Mouse (Mus musculus) small intestine, adult 2 months (tissue): ENCODE measurements at regions not wholly inside any gene's neighbourhood (a gene's known extent, or its start where the extent isn't known, plus 50 kb on each side); places are given as distances from the start of the nearest gene placed in this dataset.

ENCODE experiments used
- H3K27ac ChIP-seq: fragments of 200-500 bp; 2 replicates; pipeline ENCODE4 v1.5.1; 2012; ENCODE audit warnings: low read depth, low read length, control low read depth, inconsistent platforms; ENCODE audit not compliant: insufficient read depth
- H3K27me3 ChIP-seq: fragments of 200-500 bp; 2 replicates; pipeline ENCODE4 v1.6.1; 2012; ENCODE audit warnings: mild to moderate bottlenecking, moderate library complexity, low read length, inconsistent platforms; ENCODE audit not compliant: control insufficient read depth, insufficient read depth
- H3K36me3 ChIP-seq: fragments of 200-500 bp; 2 replicates; pipeline ENCODE4 v1.6.1; 2012; ENCODE audit warnings: mild to moderate bottlenecking, low read length, control low read depth, inconsistent platforms; ENCODE audit not compliant: control insufficient read depth, insufficient read depth
- H3K4me1 ChIP-seq: fragments of 200-500 bp; 2 replicates; pipeline ENCODE4 v1.6.1; 2012; ENCODE audit warnings: low read length, inconsistent platforms, mixed read lengths; ENCODE audit not compliant: control insufficient read depth, insufficient read depth, insufficient read length
- H3K4me3 ChIP-seq: fragments of 200-500 bp; 2 replicates; pipeline ENCODE4 v1.5.1; 2012; ENCODE audit warnings: low read depth, mild to moderate bottlenecking, control low read depth, inconsistent platforms, low read length, moderate library complexity
- CTCF ChIP-seq: fragments of 200-500 bp; IDR thresholded peaks from 2 replicates; pipeline ENCODE4 v1.5.1; 2012; ENCODE audit warnings: low read depth, mild to moderate bottlenecking, control low read depth, inconsistent platforms, low read length, moderate library complexity, mixed read lengths; ENCODE audit not compliant: insufficient replicate concordance, insufficient read length; ENCODE audit errors: extremely low read depth
- POLR2A ChIP-seq: fragments of 200-500 bp; IDR thresholded peaks from 2 replicates; pipeline ENCODE4 v1.6.1; 2012; ENCODE audit warnings: low read depth, mild to moderate bottlenecking, control low read depth, inconsistent platforms, low read length, moderate library complexity
- WGBS: fragments of 180-500 bp; shearing (Covaris S2); methylation state at CpG from one replicate; pipeline ENCODE4 v1.1.7; 2018; 5-methylcytosine and 5-hydroxymethylcytosine counted together

- Histone ChIP-seq H3K27me3 (no peaks in the 10 kb centered on the region), H3K36me3 (no peaks in the 10 kb centered on the region), H3K4me3 (no peak overlapping the region), H3K27ac (no peak overlapping the region), H3K4me1 (peaks cover 5% of the 10 kb centered on the region; the same call in 1 of the 2 replicates)
- TF ChIP-seq POLR2A (no peak), CTCF (no peak)
- 9% methylated on average over 6 of the region's 6 CpGs for WGBS
Measured at GRCm38 (mm10) chr8:127719881-127720280, 638.5 kb upstream of the Nrp1 start.

- Histone ChIP-seq H3K4me1 (peaks cover 5% of the 10 kb centered on the region; the same call in 1 of the 2 replicates), H3K36me3 (no peaks in the 10 kb centered on the region), H3K27ac (no peak overlapping the region), H3K27me3 (no peaks in the 10 kb centered on the region), H3K4me3 (no peak overlapping the region)
- TF ChIP-seq CTCF, result no peak
- TF ChIP-seq POLR2A, result no peak
- 14% methylated on average over 6 of the region's 6 CpGs for WGBS
Measured at GRCm38 (mm10) chr8:127720593-127721290, 637.7 kb upstream of the Nrp1 start.

- no peak overlapping the region for H3K27ac ChIP-seq
- H3K36me3 ChIP-seq, result no peaks in the 10 kb centered on the region
- no peak for TF ChIP-seq CTCF
- no peak for TF ChIP-seq POLR2A
- no peaks in the 10 kb centered on the region for H3K27me3 ChIP-seq
- H3K4me3 ChIP-seq, result no peak overlapping the region
- WGBS, result 12% methylated on average over 1 of the region's 1 CpGs
- peaks cover 5% of the 10 kb centered on the region; the same call in 1 of the 2 replicates for H3K4me1 ChIP-seq
Measured at GRCm38 (mm10) chr8:127721624-127722023, 636.8 kb upstream of the Nrp1 start.

GRCm38 (mm10) chr8:127734059-127734458 lies 624.3 kb upstream of the Nrp1 start:
- Histone ChIP-seq H3K4me1 (no peaks in the 10 kb centered on the region), H3K27ac (no peak overlapping the region), H3K4me3 (no peak overlapping the region), H3K36me3 (no peaks in the 10 kb centered on the region), H3K27me3 (no peaks in the 10 kb centered on the region)
- no peak for TF ChIP-seq CTCF
- no peak for TF ChIP-seq POLR2A
- 91% methylated on average over 3 of the region's 3 CpGs for WGBS

- Histone ChIP-seq H3K27me3 (no peaks in the 10 kb centered on the region), H3K36me3 (no peaks in the 10 kb centered on the region), H3K4me1 (no peaks in the 10 kb centered on the region), H3K4me3 (no peak overlapping the region), H3K27ac (no peak overlapping the region)
- TF ChIP-seq CTCF, result no peak
- TF ChIP-seq POLR2A, result no peak
- WGBS, result 90% methylated on average over 6 of the region's 6 CpGs
Measured at GRCm38 (mm10) chr8:127742236-127742635, 616.2 kb upstream of the Nrp1 start.

GRCm38 (mm10) chr8:127745221-127745620 lies 613.2 kb upstream of the Nrp1 start:
- TF ChIP-seq CTCF (no peak), POLR2A (no peak)
- Histone ChIP-seq H3K4me1 (no peaks in the 10 kb centered on the region), H3K36me3 (no peaks in the 10 kb centered on the region), H3K27ac (no peak overlapping the region), H3K4me3 (no peak overlapping the region), H3K27me3 (no peaks in the 10 kb centered on the region)
- WGBS, result 84% methylated on average over 4 of the region's 4 CpGs

GRCm38 (mm10) chr8:127746456-127746855 lies 611.9 kb upstream of the Nrp1 start:
- TF ChIP-seq POLR2A (no peak), CTCF (no peak)
- H3K27ac ChIP-seq, result no peak overlapping the region
- no peaks in the 10 kb centered on the region for H3K27me3 ChIP-seq
- H3K4me3 ChIP-seq, result no peak overlapping the region
- H3K4me1 ChIP-seq, result no peaks in the 10 kb centered on the region
- no peaks in the 10 kb centered on the region for H3K36me3 ChIP-seq
- 72% methylated on average over 8 of the region's 8 CpGs for WGBS
